Mouse (Mus musculus): ENCODE results near the gene Ddx50.

Ddx50 gene

GRCm38 (mm10) chr10:62650881-62651810, at the start of gene Ddx50:
Gene Ddx50, minus strand, starts transcription at chr10:62651218.
- peak; percentile 99 for DNase-seq (ENCODE audit: low read depth)

- DNase-seq (ENCODE audit: low read depth): no peak
Observed at GRCm38 (mm10) chr10:62692771-62693170, 41.8 kb upstream of the Ddx50 start.

DNA sequence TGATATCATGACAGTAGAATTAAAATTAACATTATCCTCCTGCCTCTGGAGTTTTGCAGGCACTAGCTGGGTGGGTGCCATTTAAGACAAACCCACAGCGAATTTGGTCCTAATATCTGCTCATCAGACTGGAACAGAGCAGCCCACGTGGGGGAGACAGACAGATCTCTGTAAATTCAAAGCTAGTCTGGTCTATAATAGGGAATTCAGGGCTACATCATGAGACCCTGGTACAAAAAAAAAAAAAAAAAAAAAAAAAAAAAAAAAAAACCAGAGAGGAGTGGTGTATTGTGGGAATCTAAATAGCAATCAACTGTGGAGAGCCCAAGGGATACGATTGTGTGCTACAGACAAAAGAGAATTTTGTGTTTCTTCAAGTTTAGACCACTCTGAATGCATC, 41.2 kb upstream of the Ddx50 start:
- DNase-seq (ENCODE audit: low read depth): no peak

DNA sequence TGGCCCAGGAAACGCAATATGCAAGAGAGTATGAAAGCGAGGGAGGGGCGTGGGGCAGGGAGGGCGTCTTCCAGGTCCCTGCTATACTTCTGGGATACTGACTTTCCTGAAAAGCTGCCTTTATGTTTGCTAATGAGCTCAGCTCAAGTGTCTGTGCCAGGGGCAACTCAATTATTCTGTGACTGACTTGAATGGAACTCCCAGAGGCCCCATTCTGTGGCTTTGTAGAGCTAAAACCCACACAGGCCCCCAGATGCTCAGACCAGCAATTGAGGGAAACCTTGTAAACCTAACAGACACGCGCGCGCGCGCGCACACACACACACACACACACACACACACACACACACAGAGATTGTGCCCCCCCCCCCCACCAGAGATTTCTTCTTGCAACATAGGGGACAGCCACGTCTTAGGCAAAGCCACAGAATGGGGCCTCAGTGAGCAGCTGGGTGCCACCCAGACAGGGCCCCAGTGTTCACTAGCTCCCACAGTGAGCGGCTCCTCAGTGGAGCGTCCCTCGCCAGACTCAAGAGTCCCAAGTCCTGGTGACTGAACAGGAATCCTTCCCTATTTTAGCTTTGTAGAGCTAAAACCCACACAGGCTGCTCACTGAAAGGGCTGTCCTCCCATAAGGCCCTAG, 36.1 kb upstream of the Ddx50 start:
- no peak for DNase-seq (ENCODE audit: low read depth)

DNA sequence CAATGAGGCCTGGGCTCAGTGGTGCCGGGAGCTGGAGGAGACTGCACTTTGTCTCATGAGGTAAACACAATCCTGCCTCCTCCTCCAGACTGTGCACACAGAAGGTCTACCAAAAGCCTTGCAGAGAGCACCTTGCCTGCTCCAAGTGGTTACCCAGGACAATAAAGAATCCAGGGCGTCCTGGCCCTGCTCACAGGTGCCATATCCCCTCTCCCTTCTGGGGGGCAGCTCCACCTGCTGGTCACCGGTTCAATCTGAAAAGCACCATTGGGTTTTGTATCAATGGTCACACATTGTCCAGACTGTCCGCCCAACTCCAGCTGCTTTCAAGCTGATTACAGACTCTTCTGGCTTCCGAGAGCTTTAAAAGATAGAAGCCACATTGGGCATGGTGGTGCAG, 32.0 kb upstream of the Ddx50 start:
- DNase-seq (ENCODE audit: low read depth): peak; percentile 50

DNA sequence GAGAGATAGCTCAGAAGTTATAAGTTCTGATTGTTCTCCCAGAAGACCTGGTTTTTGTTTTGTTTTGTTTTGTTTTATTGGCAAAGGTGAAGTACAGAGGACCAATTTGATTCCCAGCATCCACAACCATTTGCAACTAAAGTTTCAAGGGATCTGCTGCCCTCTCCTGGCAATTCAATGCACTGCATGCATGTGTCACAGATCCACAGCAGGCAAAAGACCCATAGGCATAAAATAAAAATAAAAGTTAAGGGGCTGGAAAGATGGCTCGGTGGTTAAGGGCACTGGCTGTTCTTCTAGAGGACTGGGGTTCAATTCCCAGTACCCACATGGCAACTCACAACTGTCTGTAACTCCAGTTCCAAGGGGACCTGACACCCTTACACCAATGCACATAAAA, 28.8 kb upstream of the Ddx50 start:
- DNase-seq (ENCODE audit: low read depth): peak; percentile 49

- DNase-seq (ENCODE audit: low read depth): no peak
Observed at GRCm38 (mm10) chr10:62677329-62677728, 26.3 kb upstream of the Ddx50 start.

DNA sequence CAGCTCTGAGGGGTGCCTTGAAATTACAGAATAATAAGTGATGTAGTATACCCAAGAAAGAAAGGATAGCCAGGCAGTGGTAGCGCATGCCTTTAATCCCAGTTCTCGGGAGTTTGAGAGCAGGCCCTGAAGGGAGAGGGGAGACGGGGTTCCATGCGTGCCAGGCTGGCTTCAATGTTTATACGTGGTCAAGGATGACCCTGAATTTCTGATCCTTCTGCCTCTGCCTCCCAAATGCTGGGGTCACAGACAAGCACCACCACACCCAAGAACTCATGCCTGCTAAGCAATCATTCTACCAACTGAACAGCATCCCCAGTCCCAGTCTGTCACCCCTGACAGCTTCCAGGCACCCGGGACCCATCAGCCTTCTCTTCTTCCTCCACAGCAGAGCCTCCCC, 25.2 kb upstream of the Ddx50 start:
- no peak for DNase-seq (ENCODE audit: low read depth)

DNA sequence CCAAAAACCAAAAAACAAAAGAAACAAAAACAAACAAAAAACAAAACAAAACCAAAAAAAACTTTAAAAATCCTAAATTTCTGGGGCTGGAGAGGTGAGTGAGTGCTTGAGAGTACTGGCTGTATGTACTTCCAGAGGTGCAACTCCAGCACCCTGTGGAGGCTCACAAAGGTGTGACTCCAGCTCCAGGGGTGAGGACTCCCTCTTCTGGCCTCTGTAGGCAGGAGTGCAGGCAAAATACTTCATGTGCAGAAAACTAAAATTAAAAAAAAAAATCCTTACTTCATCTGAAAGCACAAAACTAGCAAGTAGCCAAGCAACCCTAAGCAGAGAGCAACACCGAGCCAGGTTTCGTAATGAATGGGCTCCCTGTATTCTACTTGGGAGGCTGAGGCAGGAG, 21.3 kb upstream of the Ddx50 start:
- DNase-seq (ENCODE audit: low read depth): peak; percentile 51

- no peak for DNase-seq (ENCODE audit: low read depth)
Observed at GRCm38 (mm10) chr10:62669245-62669644, 18.2 kb upstream of the Ddx50 start.

DNA sequence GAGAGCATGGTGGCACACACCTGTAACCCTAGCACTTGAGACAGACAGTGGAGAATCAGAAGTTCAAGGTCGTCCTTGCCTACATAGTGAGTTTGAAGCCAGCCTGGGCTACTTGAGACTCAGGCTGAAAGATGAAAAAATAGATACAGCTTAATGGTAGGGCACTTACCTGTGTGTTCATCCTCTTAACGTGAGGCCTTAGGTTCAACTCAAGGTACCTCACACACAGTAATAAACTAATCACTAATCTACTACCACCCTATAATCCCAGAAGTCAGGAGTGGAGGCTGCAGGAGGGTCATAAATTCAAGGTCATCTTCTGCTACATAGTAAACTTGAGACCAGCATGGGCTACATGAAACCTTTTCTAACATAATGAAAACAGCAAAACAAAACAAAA, 17.4 kb upstream of the Ddx50 start:
- no peak for DNase-seq (ENCODE audit: low read depth)

- DNase-seq (ENCODE audit: low read depth): no peak
Observed at GRCm38 (mm10) chr10:62668043-62668442, 17.0 kb upstream of the Ddx50 start.

- peak; percentile 86 for DNase-seq (ENCODE audit: low read depth)
Observed at GRCm38 (mm10) chr10:62664963-62665590, 14.1 kb upstream of the Ddx50 start.

DNA sequence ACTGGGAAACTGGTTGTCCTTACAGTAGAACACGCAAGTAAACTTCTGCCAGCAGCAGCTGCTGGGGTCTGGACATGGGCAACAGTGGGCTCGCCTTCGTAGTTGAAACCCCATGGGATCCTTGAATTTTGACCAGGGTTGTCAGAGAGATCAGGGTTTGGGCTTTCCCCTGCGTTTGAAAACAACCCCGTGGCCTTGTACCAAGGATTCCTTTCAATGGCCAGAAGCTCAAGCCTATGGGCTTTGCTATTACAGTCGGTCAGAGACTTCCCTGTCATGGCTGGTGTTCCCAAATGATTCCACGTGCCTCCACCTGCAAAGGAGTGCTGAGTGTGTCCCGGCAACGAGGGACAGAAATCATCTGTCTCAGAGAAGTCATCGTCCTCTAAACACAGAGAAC, 13.2 kb upstream of the Ddx50 start:
- DNase-seq (ENCODE audit: low read depth): no peak

- peak; percentile 79 for DNase-seq (ENCODE audit: low read depth)
Observed at GRCm38 (mm10) chr10:62656711-62657110, 5.7 kb upstream of the Ddx50 start.

GRCm38 (mm10) chr10:62651961-62652360, 943 bp upstream of the Ddx50 start:
- DNase-seq (ENCODE audit: low read depth): no peak

DNA sequence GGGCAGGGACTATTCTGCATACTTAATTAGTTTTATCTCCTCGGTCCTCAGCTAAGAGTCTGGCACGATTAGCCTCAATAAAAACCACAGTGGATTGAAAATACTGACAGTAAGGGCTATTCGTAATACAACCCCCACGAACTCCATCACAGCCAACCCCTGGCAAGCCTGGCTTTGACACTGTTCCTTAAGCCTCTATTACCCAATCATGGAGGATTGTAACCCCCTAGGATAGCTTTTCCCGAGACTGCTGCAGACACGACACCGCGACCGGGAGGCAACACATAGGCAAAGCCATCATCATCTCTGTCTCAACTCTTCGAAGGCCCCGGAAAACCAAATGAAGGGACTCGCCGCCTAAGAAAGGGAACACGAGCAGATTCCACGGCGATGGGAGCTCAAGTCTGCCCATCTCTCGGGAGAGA, 648 bp downstream of the Ddx50 start:
- DNase-seq (ENCODE audit: low read depth): peak; percentile 51

GRCm38 (mm10) chr10:62604161-62604560, 46.9 kb downstream of the Ddx50 start:
- peak; percentile 19 for DNase-seq (ENCODE audit: low read depth)

DNA sequence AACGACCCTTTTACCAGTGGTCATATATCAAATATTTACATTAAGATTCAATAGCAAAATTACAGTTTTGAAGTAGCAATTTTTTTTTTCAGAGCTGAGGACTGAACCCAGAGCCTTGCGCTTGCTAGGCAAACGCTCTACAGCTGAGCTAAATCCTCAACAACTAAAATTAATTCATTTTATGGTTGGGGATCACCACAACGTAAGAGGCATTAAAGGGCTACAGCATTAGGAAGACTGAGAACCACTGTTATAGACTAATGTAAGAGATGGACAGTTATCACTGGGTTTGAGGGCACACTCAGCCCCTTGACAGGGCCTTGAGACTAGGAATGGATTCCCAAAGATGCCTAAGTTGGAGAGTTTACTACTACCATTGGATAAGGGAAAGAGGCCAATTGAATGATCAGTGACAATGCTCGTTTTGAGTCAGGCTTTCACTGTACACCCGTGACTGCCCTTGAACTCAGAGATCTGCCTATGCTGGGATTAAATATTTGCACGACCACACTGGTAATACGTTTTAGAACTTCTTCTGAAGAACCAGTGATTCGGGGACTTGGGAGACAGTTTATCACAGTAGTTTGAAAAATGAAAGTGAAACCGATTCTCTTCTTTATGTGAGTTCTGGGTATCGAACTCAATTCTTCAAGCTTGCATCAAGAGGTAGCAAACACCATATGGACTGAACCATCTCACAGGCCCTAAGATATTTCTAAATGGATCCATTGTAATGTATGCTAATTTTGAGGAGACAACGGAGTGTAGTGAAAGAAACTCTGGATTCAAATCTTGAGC, 47.6 kb downstream of the Ddx50 start:
- peak; percentile 63 for DNase-seq (ENCODE audit: low read depth)

DNA sequence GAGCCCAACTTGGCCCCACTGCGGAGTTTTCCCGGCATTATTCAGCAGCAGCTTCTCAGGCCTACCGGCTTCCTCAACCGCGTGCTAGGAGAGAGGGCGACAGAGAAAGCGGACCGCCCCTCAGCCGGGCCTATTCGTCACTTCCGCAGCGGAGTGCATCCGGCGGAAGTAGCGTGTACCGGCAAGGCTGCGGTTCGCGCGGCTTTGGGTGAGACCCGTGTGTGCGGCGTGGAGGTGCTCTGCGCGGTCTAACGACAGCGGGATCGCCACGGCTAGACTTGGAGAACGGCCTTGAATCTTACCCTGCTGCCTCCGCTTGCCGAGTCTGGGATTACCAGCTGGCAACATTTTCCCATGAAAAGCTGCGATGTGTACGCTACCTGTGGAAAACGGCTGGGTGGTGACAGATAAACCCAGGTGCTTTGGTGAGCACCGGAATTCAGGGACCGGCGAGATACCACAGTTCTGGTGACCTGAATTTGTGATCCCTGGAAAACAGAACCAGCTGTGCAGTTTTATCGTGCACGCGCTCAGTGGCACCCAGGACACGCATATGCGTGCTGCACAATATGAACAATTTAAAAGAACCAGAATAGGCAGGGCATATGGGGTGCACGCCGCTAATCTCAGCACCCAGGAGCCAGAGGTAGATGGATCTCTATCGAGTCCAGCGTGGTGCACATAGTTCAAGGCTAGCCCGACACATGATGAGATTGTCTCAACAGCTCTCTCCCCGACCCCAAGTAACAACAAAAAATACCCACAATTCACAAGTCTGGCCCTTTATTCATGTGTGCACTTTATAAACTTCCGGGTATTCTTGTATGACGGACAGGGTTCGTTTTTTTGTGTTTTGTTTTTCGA, 48.6 kb downstream of the Ddx50 start, which contains the start of gene Ddx21:
TSS of gene Ddx21 (minus strand) at position 105 of the 864 bp plus-strand sequence.
- DNase-seq (ENCODE audit: low read depth): peak; percentile 95

GRCm38 (mm10) chr10:62601833-62602176, 49.2 kb downstream of the Ddx50 start:
- no peak for DNase-seq (ENCODE audit: low read depth)

Data from 416B (cell line).